Mouse (Mus musculus) CH12.LX (cell line): ENCODE measurements around the gene Slc25a26.

Source experiments
- CTCF ChIP-seq, 2 experiments: IDR thresholded peaks in 1 of 2; conservative IDR thresholded peaks in 1 of 2; 2 replicates each; pipeline ENCODE4 v1.5.1; 2011 to 2012; ENCODE audit warnings: low read depth in 2 of 2, low read length in 2 of 2, improper control_type of control experiment in 1 of 2, inconsistent platforms in 1 of 2, mild to moderate bottlenecking in 1 of 2, moderate library complexity in 1 of 2
- ELF1 ChIP-seq: IDR thresholded peaks from 2 replicates; pipeline ENCODE4 v1.6.1; 2014; ENCODE audit warnings: low read depth, mild to moderate bottlenecking, inconsistent platforms, low read length, improper control_type of control experiment
- EP300 ChIP-seq: IDR thresholded peaks from 2 replicates; pipeline ENCODE4 v1.6.1; 2011; ENCODE audit warnings: low read length, improper control_type of control experiment
- JUN ChIP-seq: IDR thresholded peaks from 2 replicates; pipeline ENCODE4 v1.6.1; 2011; ENCODE audit warnings: low read depth, mild to moderate bottlenecking, low read length, improper control_type of control experiment, moderate library complexity; ENCODE audit not compliant: insufficient read depth
- KAT2A ChIP-seq: IDR thresholded peaks from 2 replicates; pipeline ENCODE4 v1.6.1; 2012; ENCODE audit warnings: low read length, improper control_type of control experiment, inconsistent platforms; ENCODE audit not compliant: insufficient replicate concordance
- MAX ChIP-seq: IDR thresholded peaks from 2 replicates; pipeline ENCODE4 v1.6.1; 2011; ENCODE audit warnings: low read length, improper control_type of control experiment
- MAZ ChIP-seq: IDR thresholded peaks from 2 replicates; pipeline ENCODE4 v1.6.1; 2012; ENCODE audit warnings: low read depth, mild to moderate bottlenecking, inconsistent platforms, low read length, improper control_type of control experiment, moderate library complexity
- MEF2A ChIP-seq: IDR thresholded peaks from 2 replicates; pipeline ENCODE4 v1.6.1; 2014; ENCODE audit warnings: low read depth, mild to moderate bottlenecking, inconsistent platforms, low read length, improper control_type of control experiment, borderline replicate concordance
- MYC ChIP-seq: IDR thresholded peaks from 2 replicates; pipeline ENCODE4 v1.6.1; 2011; ENCODE audit warnings: low read depth, mild to moderate bottlenecking, improper control_type of control experiment, low read length
- PAX5 ChIP-seq: IDR thresholded peaks from 2 replicates; pipeline ENCODE4 v1.6.1; 2012; ENCODE audit warnings: low read length, inconsistent platforms, mixed read lengths
- POLR2A ChIP-seq: IDR thresholded peaks from 2 replicates; pipeline ENCODE4 v1.6.1; 2011; ENCODE audit warnings: low read depth, mild to moderate bottlenecking, improper control_type of control experiment, low read length

- no peak for TF ChIP-seq CTCF (conservative IDR thresholded peaks at IDR 0.05 in 1 of 2, IDR thresholded peaks at IDR 0.05 in 1 of 2; ENCODE audit: low read depth in 2 of 2, low read length in 2 of 2)
- no peak for TF ChIP-seq EP300
- TF ChIP-seq POLR2A = no peak
- no peak for TF ChIP-seq ELF1
- no peak for TF ChIP-seq MYC
- no peak for TF ChIP-seq MAX
- no peak for TF ChIP-seq JUN
- no peak for TF ChIP-seq KAT2A
- no peak for TF ChIP-seq MAZ
- TF ChIP-seq MEF2A = no peak
- no peak for TF ChIP-seq PAX5
Measured at GRCm38 (mm10) chr6:94584976-94585375, 84.8 kb downstream of the Slc25a26 start.
